Mouse (Mus musculus) lung, postnatal 10 days (tissue): ENCODE results near the gene Fsd2.

ENCODE experiments used
- DNase-seq: peaks from one replicate; pipeline ENCODE4 v3.0.0; 2021

The Fsd2 gene

GRCm38 (mm10) chr7:81540999-81541398 lies 25.7 kb downstream of the Fsd2 start:
- DNase-seq = no peak

DNA sequence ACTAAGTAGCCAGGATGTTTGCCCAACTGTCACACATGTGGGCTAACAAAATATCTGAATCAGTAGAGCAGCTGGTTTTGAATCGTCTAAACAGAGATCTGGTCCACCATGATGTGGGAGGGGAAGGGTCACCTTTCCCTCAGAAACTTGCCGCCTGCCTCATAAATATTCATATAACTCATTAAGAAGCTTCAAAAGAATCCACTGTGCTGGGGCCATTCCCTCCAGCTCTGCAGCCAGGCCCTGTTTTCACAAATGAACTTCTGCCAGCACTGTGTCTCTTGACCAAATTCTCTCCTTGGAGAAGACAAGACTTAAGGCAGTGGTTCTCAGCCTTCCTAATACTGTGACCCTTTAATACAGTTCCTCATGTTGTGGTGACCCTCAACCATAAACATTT lies 27.2 kb downstream of the Fsd2 start:
- no peak for DNase-seq

GRCm38 (mm10) chr7:81538070-81538675 lies 28.6 kb downstream of the Fsd2 start:
- peak; percentile 38 for DNase-seq

GRCm38 (mm10) chr7:81536478-81536877 lies 30.3 kb downstream of the Fsd2 start:
- DNase-seq = no peak

GRCm38 (mm10) chr7:81531462-81531861 lies 35.3 kb downstream of the Fsd2 start:
- no peak for DNase-seq

DNA sequence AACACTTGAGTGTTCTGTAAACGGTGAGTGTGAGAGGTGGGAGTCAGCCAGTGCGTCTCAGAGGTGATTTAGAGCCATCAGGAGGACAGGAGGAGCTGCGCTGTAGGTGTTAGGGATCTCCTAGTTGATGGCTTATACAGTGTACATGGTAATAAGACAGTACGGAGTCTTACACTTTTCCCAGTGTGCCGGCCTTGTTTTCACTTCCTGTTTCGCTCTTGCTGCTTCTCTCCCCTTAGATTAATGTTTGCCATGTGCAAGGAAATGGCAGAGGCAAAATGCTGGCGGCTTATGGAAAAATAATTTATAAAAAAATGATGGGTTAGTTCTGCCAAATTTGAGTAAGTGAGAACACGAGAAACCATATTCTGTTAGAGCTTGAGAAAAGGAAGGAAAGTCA lies 37.8 kb downstream of the Fsd2 start:
- no peak for DNase-seq

- DNase-seq = no peak
Measured at GRCm38 (mm10) chr7:81523663-81524017, 43.1 kb downstream of the Fsd2 start.

GRCm38 (mm10) chr7:81523008-81523662 lies 43.6 kb downstream of the Fsd2 start:
- peak; percentile 93 for DNase-seq

DNA sequence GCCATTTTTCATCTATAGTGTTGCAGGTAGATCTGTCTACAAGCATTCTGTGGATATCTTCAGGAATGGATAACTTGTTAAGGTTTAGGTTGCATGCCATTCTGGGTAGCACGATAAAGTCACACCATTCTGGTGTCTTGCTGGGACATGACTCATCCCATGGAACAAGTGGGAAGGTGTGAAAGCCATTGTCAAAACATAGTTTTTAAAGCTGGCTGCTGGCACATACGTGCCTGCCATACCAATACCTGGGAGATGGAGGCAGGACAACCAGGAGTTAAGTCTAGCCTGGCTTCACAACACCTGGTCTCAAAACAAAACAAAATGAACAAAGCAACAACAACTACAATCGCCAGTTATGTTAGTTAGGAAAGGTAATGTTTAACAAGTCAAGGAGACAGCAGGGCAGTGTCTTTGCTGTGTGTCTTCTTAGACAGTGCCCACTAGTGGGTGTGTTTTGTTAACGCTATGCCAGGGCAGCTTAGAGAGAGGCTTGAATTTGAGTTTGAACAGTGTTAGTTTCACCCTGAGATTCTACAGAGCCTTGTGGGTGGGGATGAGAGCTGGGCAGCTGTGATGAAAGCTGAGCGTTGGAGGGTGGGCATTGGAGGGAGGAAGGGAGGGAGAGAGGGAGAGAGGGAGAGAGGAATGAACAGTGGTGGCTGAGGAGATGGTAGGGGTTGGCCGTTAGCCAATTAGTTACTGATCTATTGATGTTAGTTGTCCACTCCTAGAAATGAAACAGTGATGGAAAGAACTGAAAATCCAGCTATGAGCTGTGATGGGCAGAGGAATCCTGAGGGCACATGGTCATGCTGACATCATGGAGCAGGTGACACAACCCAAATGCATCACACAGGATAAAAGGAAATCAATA lies 50.4 kb downstream of the Fsd2 start:
- no peak for DNase-seq

- DNase-seq = no peak
Measured at GRCm38 (mm10) chr7:81514906-81515590, 51.7 kb downstream of the Fsd2 start.

GRCm38 (mm10) chr7:81501050-81501449 lies 65.7 kb downstream of the Fsd2 start:
- DNase-seq = no peak

- no peak for DNase-seq
Measured at GRCm38 (mm10) chr7:81498181-81498580, 68.6 kb downstream of the Fsd2 start, which contains the start of gene BC048679. Gene BC048679, minus strand, starts transcription at chr7:81498281.

GRCm38 (mm10) chr7:81497171-81497570 lies 69.6 kb downstream of the Fsd2 start:
- DNase-seq = no peak

GRCm38 (mm10) chr7:81493331-81494021 lies 73.3 kb downstream of the Fsd2 start, which contains the start of gene Ap3b2:
Gene Ap3b2, minus strand, starts transcription at chr7:81493925.
- DNase-seq = peak; percentile 69

DNA sequence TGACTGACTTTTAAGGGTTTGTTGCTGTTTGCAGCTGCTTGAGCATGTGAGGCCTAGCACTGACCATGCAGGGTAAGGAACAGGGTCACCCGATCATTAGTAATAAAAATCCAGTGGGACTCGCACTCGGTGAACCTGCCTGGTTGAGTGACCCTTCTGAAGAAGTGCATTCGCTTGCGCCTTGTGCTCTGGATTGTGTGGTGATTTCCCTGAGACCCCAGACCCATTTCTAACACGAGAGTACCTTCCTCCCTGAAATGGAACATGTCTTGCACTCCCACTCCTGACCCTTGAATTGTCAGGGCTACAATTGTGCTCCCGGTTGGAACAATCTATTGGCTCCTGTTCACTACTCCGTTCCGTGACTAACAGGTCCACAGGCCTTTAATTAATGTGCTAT lies 74.1 kb downstream of the Fsd2 start:
- no peak for DNase-seq

DNA sequence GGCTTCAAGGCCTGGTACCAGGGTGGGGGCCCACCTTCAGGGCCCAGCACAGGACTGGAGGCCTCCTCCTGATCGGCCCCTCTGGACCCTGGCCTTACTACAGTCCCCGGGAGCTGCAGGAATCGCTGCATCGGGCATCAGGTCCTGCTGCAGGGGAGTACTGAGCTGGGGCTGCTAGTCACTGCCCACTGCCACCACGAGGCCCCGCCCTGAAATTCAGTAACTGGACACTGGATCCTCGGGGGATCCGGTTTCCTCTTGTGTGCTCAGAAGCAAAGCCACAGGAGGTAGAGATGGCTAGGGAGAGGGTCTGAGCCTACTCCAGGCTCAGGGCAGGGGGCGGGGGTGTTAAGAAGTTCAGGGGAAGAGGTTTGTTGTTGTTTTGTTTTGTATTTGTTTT lies 77.1 kb downstream of the Fsd2 start:
- DNase-seq = no peak
